In genomic region chr4:156034901-156035300, GRCm38 (mm10) we compare ENCODE assay signal across 7 mouse cellular contexts. TPM values are rescaled to one million over a fixed set of nuclear protein-coding genes. Genes with fewer than 3 reads are reported as not detected.
DNase-seq lines count a peak whose midpoint lies in the region; ATAC-seq and TF ChIP-seq lines count a peak whose summit lies in the region.

No protein-coding gene starts in this region.

- WGBS in forebrain, postnatal 0 days: 2% methylated on average over 25 of the region's 25 CpGs

- no peak overlapping the region for H3K27ac ChIP-seq in forebrain, postnatal 0 days (ENCODE audit: low read depth, low read length)

- no peak for TF ChIP-seq CTCF in forebrain, postnatal 0 days (IDR thresholded peaks at IDR 0.05; ENCODE audit: low read depth)

- H3K9ac ChIP-seq in forebrain, postnatal 0 days: no peak overlapping the region

- peak overlapping the region; percentile 41 for H3K4me2 ChIP-seq in forebrain, postnatal 0 days (ENCODE audit: low read depth)

- peaks cover 16% of the 10 kb centered on the region for H3K27me3 ChIP-seq in forebrain, postnatal 0 days (ENCODE audit: insufficient read depth, low read length)

- ATAC-seq in forebrain, postnatal 0 days: no peak
- peak; percentile 20; the same call in 1 of the 2 replicates for ATAC-seq in megakaryocyte progenitor cell, adult 5-6 weeks (replicated peaks; ENCODE audit: poor library complexity)

- peaks cover 16% of the 10 kb centered on the region for H3K4me1 ChIP-seq in forebrain, postnatal 0 days (ENCODE audit: insufficient read depth)

- H3K4me3 ChIP-seq in forebrain, postnatal 0 days (ENCODE audit: low read depth, low read length): peak overlapping the region; percentile 22

- H3K36me3 ChIP-seq in forebrain, postnatal 0 days (ENCODE audit: insufficient read depth): no peaks in the 10 kb centered on the region

- DNase-seq in thymus, postnatal 0 days (ENCODE audit: low spot score): peak; percentile 31
- DNase-seq in thymus, postnatal 10 days (ENCODE audit: low spot score in 2 of 2): no peak
- DNase-seq in forebrain, postnatal 0 days: no peak
- DNase-seq in yolk sac, embryonic 10.5 days (ENCODE audit: low spot score): no peak
- no peak for DNase-seq in layer of hippocampus, adult 8-10 months (ENCODE audit: low spot score in 2 of 2)
- DNase-seq in cerebellum, postnatal 14 days: no peak

- H3K9me3 ChIP-seq in forebrain, postnatal 0 days (ENCODE audit: low read length): no peaks in the 10 kb centered on the region

RNA-seq across cellular contexts. Expression of gene Tnfrsf18, which starts 8.9 kb away (rescaled TPM):
- 13.9 and 14.8 TPM in 2 replicates for polyA plus RNA-seq in thymus, postnatal 0 days (2015; fragmentation: Nextera tagmentation; extraction: Ambion mirVana)
- 1.5 TPM in 1 of 2 replicates, not detected in the other for total RNA-seq in forebrain, postnatal 0 days (2014; rRNA removed)
- 0.67 and 1.2 TPM in 2 replicates for polyA plus RNA-seq in forebrain, postnatal 0 days (2015; fragmentation: Nextera tagmentation; extraction: Ambion mirVana)
- 0.76 and 4.5 TPM in 2 replicates for total RNA-seq in megakaryocyte progenitor cell, adult 5-6 weeks (2015)
- 1.9 and 2.0 TPM in 2 replicates for total RNA-seq in megakaryocyte progenitor cell, adult 5-6 weeks (2017)
- total RNA-seq in layer of hippocampus, adult 8-10 months (2022): not detected

RNA-seq across cellular contexts. Expression of gene Tnfrsf4, which starts 21.3 kb away (rescaled TPM):
- polyA plus RNA-seq in thymus, postnatal 0 days (2015; fragmentation: Nextera tagmentation; extraction: Ambion mirVana): 7.9 and 9.5 TPM in 2 replicates
- 0.48 and 1.3 TPM in 2 replicates for total RNA-seq in forebrain, postnatal 0 days (2014; rRNA removed)
- polyA plus RNA-seq in forebrain, postnatal 0 days (2015; fragmentation: Nextera tagmentation; extraction: Ambion mirVana): 0.40 and 0.49 TPM in 2 replicates
- total RNA-seq in megakaryocyte progenitor cell, adult 5-6 weeks (2015): 1.6 and 2.0 TPM in 2 replicates
- 0.37 and 0.57 TPM in 2 replicates for total RNA-seq in megakaryocyte progenitor cell, adult 5-6 weeks (2017)
- 1 to 10 TPM; 1.1 to 3.5 (median 2.0) TPM for total RNA-seq in layer of hippocampus, adult 8-10 months (2022)

RNA-seq across cellular contexts. Expression of gene Ttll10, which starts 24.3 kb away (rescaled TPM):
- polyA plus RNA-seq in thymus, postnatal 0 days (2015; fragmentation: Nextera tagmentation; extraction: Ambion mirVana): 0.27 and 0.35 TPM in 2 replicates
- total RNA-seq in forebrain, postnatal 0 days (2014; rRNA removed): not detected in 2 replicates
- polyA plus RNA-seq in forebrain, postnatal 0 days (2015; fragmentation: Nextera tagmentation; extraction: Ambion mirVana): 0.06 TPM in 1 of 2 replicates, not detected in the other
- not detected in 2 replicates for total RNA-seq in megakaryocyte progenitor cell, adult 5-6 weeks (2015)
- total RNA-seq in megakaryocyte progenitor cell, adult 5-6 weeks (2017): not detected in 2 replicates
- under 1 TPM in 3 of 4 experiments, not detected in 1; 0.27 to 0.80 (median 0.45) TPM for total RNA-seq in layer of hippocampus, adult 8-10 months (2022)

RNA-seq across cellular contexts. Expression of gene Sdf4, which starts 42.2 kb away (rescaled TPM):
- polyA plus RNA-seq in thymus, postnatal 0 days (2015; fragmentation: Nextera tagmentation; extraction: Ambion mirVana): 187 and 194 TPM in 2 replicates
- 123 and 126 TPM in 2 replicates for total RNA-seq in forebrain, postnatal 0 days (2014; rRNA removed)
- polyA plus RNA-seq in forebrain, postnatal 0 days (2015; fragmentation: Nextera tagmentation; extraction: Ambion mirVana): 115 and 117 TPM in 2 replicates
- total RNA-seq in megakaryocyte progenitor cell, adult 5-6 weeks (2015): 52.6 and 54.4 TPM in 2 replicates
- total RNA-seq in megakaryocyte progenitor cell, adult 5-6 weeks (2017): 188 and 205 TPM in 2 replicates
- 100 to 1,000 TPM; 202 to 230 (median 217) TPM for total RNA-seq in layer of hippocampus, adult 8-10 months (2022)

RNA-seq across cellular contexts. Expression of gene B3galt6, which starts 42.5 kb away (rescaled TPM):
- polyA plus RNA-seq in thymus, postnatal 0 days (2015; fragmentation: Nextera tagmentation; extraction: Ambion mirVana): 8.4 and 10.7 TPM in 2 replicates
- total RNA-seq in forebrain, postnatal 0 days (2014; rRNA removed): 39.5 and 43.9 TPM in 2 replicates
- polyA plus RNA-seq in forebrain, postnatal 0 days (2015; fragmentation: Nextera tagmentation; extraction: Ambion mirVana): 19.4 and 28.6 TPM in 2 replicates
- 10.5 and 10.6 TPM in 2 replicates for total RNA-seq in megakaryocyte progenitor cell, adult 5-6 weeks (2015)
- total RNA-seq in megakaryocyte progenitor cell, adult 5-6 weeks (2017): 11.4 and 12.9 TPM in 2 replicates
- total RNA-seq in layer of hippocampus, adult 8-10 months (2022): 10 to 100 TPM in 1 of 4 experiments, 1 to 10 TPM in 3; 9.2 to 11.3 (median 9.7) TPM
